Mouse (Mus musculus) R1 (cell line): ENCODE results near the gene AC170998.1.

ENCODE experiments used
- DNase-seq: peaks from one replicate; pipeline ENCODE4 v3.0.0-alpha.2; 2018; ENCODE audit warnings: low read depth, low spot score

AC170998.1 gene

DNA sequence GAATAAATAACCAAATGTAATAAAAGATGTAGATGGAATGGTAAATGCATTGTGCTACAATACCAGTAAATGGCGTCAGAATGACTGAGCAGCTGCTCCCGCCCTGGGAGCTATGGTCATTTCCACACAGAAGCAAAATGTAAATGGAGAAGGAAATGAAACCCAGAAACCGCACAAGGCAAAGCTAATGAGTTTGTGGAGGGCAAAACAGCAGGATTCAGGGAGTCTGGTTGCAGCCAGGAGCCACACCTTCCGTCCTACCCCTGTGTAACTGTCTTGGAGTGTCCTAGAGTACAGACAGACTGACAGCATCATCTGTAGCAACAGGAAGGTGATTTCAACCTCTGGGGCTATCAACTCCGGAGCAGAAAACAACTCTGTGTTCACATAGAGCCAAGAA, 30.6 kb downstream of the AC170998.1 start:
- DNase-seq = peak; percentile 50

DNA sequence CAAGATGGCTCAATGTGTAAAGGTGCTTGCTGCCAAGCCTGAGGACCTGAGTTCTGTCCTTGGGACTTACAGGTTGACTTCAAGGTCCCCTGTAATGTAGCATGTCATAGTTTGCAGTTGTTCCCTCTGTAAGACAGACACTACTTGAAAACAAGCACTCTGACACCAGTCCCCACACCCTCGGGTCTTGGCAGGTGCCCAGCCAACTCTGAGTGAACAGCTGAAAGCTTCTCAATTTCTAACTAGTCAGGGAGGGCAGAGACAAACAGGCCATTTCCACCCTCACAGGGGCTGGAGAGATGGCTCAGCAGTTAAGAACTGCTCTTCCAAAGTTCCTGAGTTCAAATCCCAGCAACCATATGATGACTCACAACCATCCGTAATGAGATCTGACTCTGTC, 31.6 kb downstream of the AC170998.1 start:
- DNase-seq = no peak

DNA sequence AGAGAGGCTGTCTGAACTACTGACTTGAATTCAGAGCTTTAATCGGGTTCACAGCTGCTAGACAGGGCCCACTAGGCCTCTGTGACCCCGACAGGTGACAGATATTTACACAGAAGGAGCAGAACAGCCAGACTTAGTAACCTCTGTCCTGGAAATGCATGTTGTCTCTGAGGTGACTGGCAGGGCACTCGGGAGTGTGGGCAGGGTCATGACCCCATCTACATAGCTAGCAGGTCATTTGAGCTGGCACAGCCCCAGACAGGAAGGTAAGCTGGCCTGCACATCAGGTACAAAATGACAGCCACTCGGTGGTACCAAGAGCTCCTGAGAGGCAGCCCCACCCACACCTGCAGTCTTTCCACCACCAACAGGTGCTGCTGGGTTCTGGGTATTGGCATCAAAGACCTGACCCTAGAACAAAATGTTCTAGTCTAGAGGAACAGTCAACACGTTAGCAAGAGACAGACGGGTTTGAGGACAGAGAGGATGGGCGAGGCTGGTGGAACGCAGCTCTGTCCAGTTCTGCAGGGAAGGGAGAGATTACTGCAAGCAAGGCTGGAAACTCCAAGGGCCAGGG, 34.9 kb downstream of the AC170998.1 start:
- no peak for DNase-seq

DNA sequence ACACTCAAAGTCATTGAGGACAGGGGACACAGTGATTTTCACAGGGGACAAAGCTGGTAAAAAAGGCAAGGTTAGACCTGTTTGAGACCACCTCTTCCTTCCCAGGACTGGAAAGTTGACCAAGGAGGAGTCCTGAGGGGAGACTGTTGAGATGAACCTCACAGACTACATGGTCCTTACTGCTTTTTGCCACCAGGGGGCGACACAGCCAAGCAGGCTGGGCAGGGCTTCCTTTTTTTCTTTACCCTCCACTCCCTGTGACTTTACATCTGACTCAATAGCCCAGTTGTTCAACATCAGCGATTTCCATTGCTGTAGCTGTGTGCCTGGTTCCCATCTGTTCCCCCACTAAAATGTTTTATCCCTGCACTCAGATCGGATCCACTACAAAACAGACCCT, 36.0 kb downstream of the AC170998.1 start:
- peak; percentile 74 for DNase-seq

DNA sequence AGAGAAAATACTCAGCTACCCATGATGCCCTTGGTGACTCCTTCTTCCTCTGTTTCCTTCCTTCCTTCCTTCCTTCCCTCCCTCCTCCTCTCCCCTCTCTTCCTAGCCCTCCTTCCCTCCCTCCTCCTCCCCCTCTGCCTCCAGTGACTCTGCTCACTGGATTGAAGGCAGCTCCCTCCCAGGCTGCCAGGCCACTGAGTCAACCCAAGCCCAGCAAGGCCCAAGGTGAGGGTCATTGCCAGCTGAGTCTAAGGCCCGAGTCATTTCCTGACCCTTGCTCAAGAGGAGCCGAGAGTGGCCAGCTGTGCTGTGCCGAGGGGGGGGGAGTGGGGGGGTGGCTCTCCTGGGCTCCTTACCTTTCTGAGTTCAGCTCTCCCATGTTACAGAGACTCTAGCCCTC, 40.3 kb downstream of the AC170998.1 start:
- DNase-seq = no peak

DNA sequence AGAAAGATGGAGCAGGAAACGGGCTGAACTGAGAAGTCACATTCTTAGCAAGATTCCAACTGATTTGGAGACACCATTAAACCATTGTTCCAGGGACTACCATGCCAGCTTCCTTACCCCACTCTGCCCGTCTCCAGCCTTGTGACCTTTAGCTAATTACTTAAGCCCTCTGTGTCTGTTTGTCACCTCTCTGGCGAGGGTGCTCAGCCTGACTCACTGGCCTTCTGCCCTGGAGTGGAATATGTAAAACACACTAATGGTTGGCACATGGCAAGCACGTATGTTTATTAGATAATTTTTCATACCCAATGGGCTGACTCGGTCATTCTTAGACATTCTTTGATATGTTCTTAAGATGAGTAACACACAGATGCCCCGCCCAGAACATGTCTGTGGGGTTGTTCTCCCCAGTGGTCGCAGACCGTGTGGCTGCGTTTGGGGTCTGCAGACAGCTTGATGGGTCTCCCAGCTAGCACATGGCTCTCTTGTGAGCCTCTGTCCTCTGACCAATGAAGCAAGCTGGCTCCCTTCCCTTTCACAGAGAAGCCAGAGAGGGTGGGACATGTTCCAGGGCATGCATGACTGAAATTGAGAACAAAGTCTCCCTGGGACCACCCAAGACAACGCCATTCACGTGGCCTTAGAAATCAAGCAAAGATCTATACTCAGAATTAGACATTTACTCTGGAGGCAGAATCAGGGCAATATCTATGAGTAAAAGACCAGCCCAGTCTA, 41.1 kb downstream of the AC170998.1 start:
- no peak for DNase-seq

DNA sequence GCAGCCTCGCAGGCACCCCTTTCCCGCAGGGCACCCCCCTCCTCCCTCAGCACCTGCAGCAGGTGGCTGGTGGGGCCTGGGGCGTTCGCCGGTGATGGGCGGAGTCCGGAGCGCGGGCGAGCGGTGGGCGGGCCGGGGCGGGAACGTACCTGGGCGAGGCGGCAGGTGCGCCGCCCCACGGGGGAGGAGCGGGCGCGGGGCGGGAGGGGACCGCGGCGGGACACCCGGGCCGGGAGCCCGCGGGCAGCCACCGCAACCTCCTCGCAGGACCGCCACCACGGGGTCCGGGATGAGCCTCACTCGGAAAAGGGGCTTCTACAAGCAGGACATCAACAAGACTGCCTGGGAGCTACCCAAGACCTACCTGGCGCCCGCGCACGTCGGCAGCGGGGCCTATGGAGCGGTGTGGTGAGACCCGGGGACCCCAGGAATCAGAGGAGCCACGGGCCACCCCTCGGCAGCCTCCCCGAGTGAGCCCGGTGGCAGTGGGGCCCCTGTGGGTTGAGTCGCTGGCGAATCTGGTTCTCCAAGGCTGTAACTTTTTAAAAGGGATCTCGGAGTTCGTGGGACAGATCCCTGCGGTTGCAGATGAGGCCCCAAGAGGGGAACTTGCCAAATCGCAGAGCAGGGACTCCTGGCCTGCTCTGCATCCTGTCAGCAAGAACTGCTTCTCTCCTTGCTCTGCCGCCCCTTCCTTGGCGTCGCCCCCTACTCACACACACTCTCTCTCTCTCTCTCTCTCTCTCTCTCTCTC, 43.4 kb downstream of the AC170998.1 start, which contains the start of gene Mapk13:
Gene Mapk13, plus strand, starts transcription at position 177 of the 754 bp plus-strand sequence.
- DNase-seq = peak; percentile 62

DNA sequence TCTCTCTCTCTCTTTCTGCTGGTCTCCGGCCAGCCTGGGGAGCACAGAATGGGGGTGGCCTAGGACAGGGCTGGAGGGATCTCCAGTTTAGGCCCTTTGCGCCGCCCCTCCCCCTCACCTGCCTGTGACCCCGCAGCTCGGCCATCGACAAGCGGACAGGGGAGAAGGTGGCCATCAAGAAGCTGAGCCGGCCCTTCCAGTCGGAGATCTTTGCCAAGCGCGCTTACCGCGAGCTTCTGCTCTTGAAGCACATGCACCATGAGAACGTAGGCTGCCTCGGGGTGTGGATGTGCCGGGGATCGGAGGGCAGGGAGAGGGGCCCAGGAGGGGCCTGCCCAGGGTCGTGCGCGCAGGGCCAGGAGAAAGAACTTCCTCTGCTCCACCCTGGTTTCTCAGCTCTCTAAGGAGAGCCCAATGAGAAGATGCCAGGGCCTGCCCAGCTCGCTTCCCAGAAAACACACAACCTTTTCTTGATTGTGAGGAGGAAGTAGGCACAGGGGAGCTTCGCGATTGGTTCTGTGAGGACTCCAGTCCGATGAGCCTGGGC, 44.1 kb downstream of the AC170998.1 start:
- no peak for DNase-seq

DNA sequence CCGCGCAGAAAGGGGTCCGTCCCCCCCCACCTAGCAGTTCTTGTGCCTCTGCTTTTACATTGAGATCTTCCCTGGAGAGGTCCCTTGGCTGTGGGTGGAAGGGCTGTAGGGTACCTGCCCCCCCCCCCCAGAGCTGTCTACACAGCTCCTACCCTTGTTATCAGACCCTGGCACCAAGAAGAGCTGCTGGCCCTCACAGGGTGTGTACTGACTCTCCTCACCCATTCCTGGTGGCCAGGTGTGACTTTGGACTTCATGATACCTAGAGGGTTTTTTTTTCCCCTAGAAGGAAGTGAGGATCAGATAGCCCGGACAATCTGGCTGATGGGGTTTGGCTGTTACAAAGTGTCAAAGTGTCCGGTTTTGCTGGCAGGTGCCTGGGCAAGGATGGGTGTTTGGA, 45.4 kb downstream of the AC170998.1 start:
- DNase-seq = no peak

DNA sequence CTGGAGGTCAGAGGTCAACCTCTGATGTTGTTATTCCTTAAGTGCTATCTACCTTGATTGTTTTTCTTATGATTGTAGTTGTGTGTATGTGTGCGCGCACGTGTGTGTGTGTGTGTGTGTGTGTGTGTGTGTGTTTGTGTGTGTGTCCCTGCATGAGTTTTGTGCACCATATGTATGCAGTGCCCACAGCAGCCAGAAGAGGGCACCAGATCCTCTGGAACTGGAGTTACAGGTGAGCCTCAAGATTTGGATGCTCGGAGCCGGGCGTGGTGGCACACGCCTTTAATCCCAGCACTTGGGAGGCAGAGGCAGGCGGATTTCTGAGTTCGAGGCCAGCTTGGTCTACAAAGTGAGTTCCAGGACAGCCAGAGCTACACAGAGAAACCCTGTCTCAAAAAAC, 48.4 kb downstream of the AC170998.1 start:
- peak; percentile 77 for DNase-seq

DNA sequence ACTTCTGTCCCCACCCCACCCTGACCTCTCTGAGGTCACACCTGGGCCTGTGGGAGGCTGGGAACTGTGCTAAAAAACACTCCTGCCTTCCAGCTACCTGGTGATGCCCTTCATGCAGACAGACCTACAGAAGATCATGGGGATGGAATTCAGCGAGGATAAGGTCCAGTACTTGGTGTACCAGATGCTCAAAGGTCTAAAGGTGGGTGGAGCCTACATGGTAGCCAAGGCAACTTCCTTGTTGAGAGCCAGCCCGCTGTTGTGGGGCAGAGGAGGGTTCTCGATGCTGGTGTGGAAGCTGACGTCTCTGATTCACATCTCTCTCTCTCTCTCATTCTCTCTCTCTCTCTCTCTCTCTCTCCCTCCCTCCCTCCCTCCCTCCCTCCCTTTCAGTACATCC, 49.3 kb downstream of the AC170998.1 start:
- no peak for DNase-seq
